Mouse (Mus musculus): Measurements from ENCODE around the gene Oit1.

- TF ChIP-seq CTCF (IDR thresholded peaks at IDR 0.05; ENCODE audit: low read depth, low read length) (no peak), POLR2A (IDR thresholded peaks at IDR 0.05; ENCODE audit: extremely low read depth, insufficient read depth, low read length) (no peak)
Observed at GRCm38 (mm10) chr14:8392181-8392825, 13.7 kb upstream of the Oit1 start.
